Mouse (Mus musculus) CH12F3 (cell line): Measurements from ENCODE around the gene Slc37a3.

Experiments used
- in situ Hi-C: fragments of 300-500 bp; cut with MboI; formaldehyde crosslinking; loops from 2 replicates; pipeline ENCODE4 v1.14.3; 2020; ENCODE audit warnings: low sequenced_read_pairs

Gene Slc37a3

DNA sequence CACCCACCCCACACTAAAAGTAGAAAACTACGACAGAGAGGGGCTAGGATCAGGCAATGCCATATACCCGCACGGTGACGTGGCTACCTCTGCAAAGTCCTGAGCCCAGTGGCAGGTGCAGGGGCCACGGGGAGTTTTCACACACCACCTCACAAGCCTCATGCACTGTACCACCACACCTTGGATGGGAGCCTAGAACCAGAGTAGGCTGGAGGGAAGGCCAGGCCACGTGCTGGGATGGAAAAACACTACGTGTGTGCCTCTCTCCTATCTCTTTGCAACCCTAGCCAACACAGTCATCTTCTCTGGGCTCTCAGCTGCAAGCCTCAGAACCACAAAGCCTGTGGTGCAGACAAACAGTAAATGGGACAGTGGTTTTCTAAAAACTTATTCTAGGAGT lies 46.5 kb downstream of the Slc37a3 start:
- in situ Hi-C loops: loop anchor here (25.0 kb wide), 1 partner anchor 144 kb away; no protein-coding TSS in a partner anchor

DNA sequence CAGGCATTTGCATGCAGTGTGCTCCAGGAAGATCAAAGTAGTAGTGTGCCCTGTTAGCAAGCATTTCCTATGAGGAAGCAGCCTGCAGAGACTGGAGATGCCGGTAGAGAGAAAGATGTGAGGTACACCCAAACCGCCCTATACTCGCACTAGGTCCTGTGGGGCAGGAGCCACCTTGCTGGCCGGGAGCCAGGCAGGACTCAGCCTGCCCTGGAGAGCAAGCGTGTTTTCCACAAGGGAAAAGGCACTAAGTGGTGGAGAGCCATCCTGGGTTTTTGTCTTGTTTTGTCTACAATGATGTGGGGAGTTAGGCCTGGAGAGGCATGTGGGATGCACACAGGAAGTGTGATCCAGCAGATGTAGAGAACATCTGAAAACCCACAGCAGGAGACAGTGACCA lies 57.2 kb downstream of the Slc37a3 start:
- in situ Hi-C loops: no loop called here

- in situ Hi-C loops: no loop called here
Observed at GRCm38 (mm10) chr6:39319061-39319761, 58.3 kb downstream of the Slc37a3 start.

GRCm38 (mm10) chr6:39318631-39319010 lies 58.9 kb downstream of the Slc37a3 start:
- in situ Hi-C loops: no loop called here

DNA sequence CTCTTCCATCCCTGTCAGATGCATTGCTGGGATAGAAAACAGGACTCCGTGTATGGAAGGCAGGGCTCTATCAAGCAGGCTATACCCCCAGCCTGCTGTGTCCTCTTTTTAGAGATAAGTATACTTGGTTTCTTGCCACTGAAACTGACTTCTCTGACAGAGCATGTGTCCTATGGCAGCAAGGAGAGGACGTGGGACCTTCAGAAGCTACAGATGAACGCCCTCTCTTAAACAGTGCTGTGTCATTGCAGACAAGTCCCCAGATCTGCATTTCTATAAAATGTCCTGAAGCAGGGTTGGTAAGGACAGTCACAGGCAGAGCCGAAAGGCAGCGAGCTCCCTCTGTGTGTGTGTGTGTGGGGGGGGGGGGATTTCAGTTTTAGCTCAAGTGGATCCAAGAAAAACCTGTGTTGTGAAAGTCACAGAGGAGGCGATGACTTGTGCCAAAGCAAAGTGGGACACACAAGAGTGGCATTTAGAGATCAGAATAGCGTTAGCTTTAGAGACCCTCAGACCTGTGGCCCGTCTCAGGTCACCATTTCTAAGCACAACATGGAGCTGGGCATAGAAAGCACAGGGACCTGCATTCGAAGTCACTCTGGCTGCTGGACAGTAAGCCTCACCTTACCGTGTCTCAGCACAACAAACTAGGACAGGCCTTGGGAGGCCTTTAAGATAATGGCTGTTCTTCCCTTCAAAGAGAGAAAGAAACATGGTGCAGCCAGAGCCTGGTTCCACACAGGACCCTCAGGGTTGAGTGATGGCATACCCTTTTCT lies 59.4 kb downstream of the Slc37a3 start:
- in situ Hi-C loops: no loop called here

DNA sequence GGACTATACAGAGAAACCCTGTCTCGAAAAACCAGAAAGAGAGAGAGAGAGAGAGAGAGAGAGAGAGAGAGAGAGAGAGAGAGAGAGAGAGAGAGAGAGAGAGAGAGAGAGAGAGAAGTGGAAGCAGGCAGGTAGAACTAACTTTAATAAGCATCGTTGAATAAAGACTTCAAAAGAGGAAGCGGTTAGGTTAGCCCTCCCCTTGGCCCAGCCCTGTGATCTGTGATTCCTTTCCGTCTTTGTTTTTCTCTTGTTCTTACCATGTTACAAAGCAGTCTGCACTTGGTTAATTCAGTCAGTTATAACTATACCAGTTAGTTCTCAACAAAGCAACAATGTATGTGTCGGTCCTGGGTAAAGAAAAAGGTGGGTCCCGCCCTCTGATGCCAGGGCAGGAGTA lies 61.4 kb downstream of the Slc37a3 start:
- in situ Hi-C loops: no loop called here

DNA sequence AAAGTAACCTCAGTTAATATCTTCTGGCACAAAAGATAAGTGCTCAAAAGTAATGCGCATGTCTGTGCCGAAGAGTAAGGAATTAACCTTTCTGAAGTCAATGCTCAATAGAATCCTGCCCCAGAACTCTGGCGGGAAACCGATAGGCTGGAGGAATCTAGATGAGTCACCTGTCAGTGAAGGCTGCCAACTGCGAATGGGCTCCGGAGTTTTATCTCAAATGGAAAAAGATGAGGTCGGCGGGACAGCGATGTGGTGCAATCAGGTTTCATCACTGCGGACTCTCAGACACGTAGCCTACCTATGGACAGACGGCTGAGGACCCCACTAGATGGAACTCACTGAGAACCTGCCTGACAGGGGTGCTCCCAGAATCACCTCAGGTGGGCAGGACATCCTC lies 63.0 kb downstream of the Slc37a3 start:
- in situ Hi-C loops: no loop called here

GRCm38 (mm10) chr6:39311786-39312185 lies 65.7 kb downstream of the Slc37a3 start:
- in situ Hi-C loops: no loop called here

- in situ Hi-C loops: no loop called here
Observed at GRCm38 (mm10) chr6:39304371-39304874, 73.1 kb downstream of the Slc37a3 start.

- in situ Hi-C loops: no loop called here
Observed at GRCm38 (mm10) chr6:39301484-39301883, 76.0 kb downstream of the Slc37a3 start.

DNA sequence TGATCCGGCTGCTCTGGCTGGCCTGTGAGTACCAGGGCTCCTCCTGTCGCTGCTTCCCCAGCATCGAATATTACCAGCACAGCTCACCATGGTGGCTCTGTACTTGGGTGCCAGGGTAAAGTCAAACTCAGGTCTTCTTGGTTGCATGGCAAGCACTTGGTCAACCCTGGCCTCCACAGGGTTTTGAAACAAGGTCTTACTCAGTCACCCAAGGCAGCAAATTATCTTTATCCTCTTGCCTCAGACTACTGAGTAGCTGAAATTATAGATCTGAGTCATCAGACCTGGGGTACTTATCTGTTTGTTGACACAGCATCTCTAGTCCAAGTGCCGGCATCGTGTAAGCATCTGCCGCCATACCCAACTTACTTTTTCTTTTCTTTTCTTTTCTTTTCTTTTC lies 80.4 kb downstream of the Slc37a3 start:
- in situ Hi-C loops: no loop called here

DNA sequence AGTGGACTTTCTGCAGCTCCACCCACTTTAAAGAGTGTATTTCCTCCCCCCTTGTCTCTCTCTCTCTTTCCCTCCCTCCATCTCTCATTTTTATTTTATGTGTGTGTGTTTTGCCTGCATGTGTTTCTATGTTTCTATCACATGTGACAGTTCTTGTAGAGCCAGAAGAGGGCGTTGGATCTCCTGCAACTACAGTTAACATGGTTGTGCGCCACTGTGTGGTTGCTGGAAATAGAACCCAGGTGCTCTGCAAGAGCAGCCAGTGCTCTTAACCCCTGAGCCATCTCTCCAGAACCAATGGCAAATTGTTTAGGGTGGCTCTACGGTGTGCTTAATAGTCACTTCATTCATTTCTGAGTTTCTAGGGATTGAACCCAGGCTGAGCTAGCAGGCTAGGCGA lies 81.0 kb downstream of the Slc37a3 start:
- in situ Hi-C loops: no loop called here

- in situ Hi-C loops: no loop called here
Observed at GRCm38 (mm10) chr6:39295727-39296411, 81.6 kb downstream of the Slc37a3 start.

DNA sequence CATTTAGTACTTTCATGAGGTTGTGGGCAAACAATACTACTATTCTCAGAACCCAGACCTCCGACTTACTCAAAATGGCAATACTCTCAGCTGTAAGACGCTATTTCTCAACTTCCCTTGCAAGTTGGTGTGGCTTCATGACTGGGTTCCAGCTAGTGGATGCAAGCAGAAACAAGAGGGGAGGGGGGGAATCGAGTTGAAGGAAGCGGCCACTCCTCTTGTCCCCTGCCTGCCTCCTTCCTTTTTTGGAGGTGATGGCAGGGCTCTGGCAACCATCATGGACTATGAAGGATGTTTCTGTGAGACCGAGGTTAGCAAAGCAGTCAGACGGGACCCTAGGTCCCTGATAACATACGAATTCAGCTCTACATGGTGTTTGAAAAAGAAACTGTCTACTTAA lies 87.8 kb downstream of the Slc37a3 start:
- in situ Hi-C loops: no loop called here

GRCm38 (mm10) chr6:39287782-39288181 lies 89.7 kb downstream of the Slc37a3 start:
- in situ Hi-C loops: no loop called here

GRCm38 (mm10) chr6:39286732-39287083 lies 90.8 kb downstream of the Slc37a3 start:
- in situ Hi-C loops: no loop called here

DNA sequence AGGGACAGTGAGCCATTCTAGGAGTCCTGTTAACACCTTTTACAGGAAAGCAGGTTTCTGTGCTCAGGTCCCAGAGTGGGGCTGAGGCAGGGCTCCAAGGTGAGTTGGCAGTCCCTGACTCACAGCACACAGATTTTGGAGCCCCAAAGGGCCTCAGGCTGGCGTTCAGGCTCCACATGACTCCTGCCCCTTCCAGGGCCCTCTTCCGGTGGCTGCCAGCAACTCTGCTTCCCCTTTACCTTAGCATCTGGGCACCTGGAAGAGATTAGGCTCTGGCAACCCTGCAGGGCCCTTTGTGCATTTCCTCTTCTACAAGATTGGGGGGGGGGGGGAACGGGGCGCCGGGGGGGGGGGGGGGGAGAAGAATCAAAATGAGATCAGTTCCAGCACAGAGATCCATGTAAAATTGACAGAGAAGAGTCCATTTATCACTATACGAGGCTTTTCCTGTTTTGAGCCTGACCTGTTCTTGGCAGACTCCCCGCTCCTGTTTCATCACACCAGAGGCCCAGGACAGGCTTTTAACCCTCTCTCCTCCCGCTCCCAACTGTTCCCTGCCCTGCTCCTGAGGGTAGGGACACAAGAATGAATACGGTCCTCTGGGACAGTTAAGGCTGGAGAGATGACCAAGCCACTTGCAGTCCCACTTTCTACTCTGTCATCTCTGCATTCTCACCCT lies 91.3 kb downstream of the Slc37a3 start:
- in situ Hi-C loops: no loop called here

DNA sequence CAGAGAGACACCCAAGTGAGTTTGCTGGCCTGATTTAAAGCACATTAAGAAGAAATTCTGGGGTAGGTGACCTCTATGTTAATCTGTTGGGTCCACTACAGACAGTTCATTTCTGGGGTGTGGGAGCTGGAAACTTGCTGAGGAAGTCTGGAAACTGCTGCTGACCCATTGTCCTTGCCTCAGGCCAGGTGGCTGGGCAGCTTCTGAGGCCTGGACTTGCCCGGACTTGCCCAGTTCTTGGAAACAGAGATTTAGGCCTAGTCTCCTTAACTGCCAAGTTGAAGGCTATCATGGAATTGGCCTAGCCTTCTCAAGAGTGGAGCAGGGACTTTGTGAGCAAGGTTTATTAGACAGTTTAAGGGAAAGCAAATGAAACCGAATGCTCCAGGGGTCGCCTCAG lies 92.6 kb downstream of the Slc37a3 start:
- in situ Hi-C loops: no loop called here
